Mouse (Mus musculus) ES-E14 (cell line): Measurements from ENCODE around the gene Ppp3r1.

Experiments
- CHD2 ChIP-seq: IDR thresholded peaks from 2 replicates; pipeline ENCODE4 v1.6.1; 2014; ENCODE audit warnings: mild to moderate bottlenecking, low read depth, low read length, inconsistent platforms
- HCFC1 ChIP-seq: IDR thresholded peaks from 2 replicates; pipeline ENCODE4 v1.6.1; 2012; ENCODE audit warnings: low read length, inconsistent platforms, borderline replicate concordance; ENCODE audit not compliant: insufficient read depth
- MAFK ChIP-seq: IDR thresholded peaks from 2 replicates; pipeline ENCODE4 v1.6.1; 2014; ENCODE audit warnings: mild to moderate bottlenecking, low read depth, low read length, inconsistent platforms; ENCODE audit not compliant: insufficient read depth
- ZC3H11A ChIP-seq: IDR thresholded peaks from 2 replicates; pipeline ENCODE4 v1.6.1; 2012; ENCODE audit warnings: low read depth, mild to moderate bottlenecking, inconsistent platforms, low read length, borderline replicate concordance
- ZNF384 ChIP-seq: IDR thresholded peaks from 2 replicates; pipeline ENCODE4 v1.6.1; 2012; ENCODE audit warnings: low read depth, low read length, inconsistent platforms

DNA sequence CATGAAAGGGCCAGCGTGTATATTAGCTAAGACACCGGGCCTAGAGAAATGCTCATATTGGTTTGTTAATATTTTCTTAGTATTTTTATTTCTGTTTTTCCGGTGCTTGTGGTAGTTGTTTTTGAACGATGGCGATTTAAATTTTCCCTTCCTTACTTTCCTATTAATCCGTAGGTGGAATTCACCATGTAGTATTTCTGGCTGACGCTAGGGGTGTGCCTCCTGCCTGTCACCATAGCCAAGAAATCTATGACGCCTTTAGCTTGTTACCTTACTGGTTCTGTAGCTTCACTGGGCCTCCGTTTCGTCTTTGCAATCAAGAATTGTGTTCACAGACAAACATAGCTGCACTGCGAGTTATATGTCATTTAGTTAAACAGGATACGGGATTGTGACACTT lies 1.2 kb downstream of the Ppp3r1 start:
- TF ChIP-seq ZC3H11A (no peak), CHD2 (no peak), ZNF384 (no peak), HCFC1 (no peak), MAFK (no peak)
